Mouse (Mus musculus): ENCODE measurements around the gene Ppfia1. TPM values are rescaled to one million over a fixed set of nuclear protein-coding genes. Genes with fewer than 3 reads are reported as not detected.

Gene Ppfia1
- total RNA-seq, 2 experiments from 2014 or later, result 33.0 to 34.6 TPM

GRCm38 (mm10) chr7:144558552-144558951, 5.0 kb upstream of the Ppfia1 start:
- intact Hi-C loops (cut with DNase I), result no loop called here
- DNase-seq (ENCODE audit: low spot score in 2 of 2), result no peak

GRCm38 (mm10) chr7:144554123-144554472, 569 bp upstream of the Ppfia1 start:
- intact Hi-C loops (cut with DNase I), result no loop called here
- DNase-seq (ENCODE audit: low spot score in 2 of 2), result no peak

GRCm38 (mm10) chr7:144552274-144552673, 1.3 kb downstream of the Ppfia1 start:
- intact Hi-C loops (cut with DNase I), result no loop called here
- no peak for DNase-seq (ENCODE audit: low spot score in 2 of 2)

GRCm38 (mm10) chr7:144550811-144551210, 2.7 kb downstream of the Ppfia1 start:
- DNase-seq (ENCODE audit: low spot score in 2 of 2), result no peak
- intact Hi-C loops (cut with DNase I), result no loop called here

- intact Hi-C loops (cut with DNase I), result no loop called here
- no peak for DNase-seq (ENCODE audit: low spot score in 2 of 2)
These were observed 3.5 kb downstream of the Ppfia1 start for GRCm38 (mm10) chr7:144549904-144550566.

- intact Hi-C loops (cut with DNase I), result no loop called here
- no peak for DNase-seq (ENCODE audit: low spot score in 2 of 2)
These were observed 8.3 kb downstream of the Ppfia1 start for GRCm38 (mm10) chr7:144545231-144545630.

GRCm38 (mm10) chr7:144541351-144541750, 12.2 kb downstream of the Ppfia1 start:
- intact Hi-C loops (cut with DNase I), result no loop called here
- DNase-seq (ENCODE audit: low spot score in 2 of 2), result no peak

GRCm38 (mm10) chr7:144539146-144539545, 14.4 kb downstream of the Ppfia1 start:
- no peak for DNase-seq (ENCODE audit: low spot score in 2 of 2)
- intact Hi-C loops (cut with DNase I), result no loop called here

- intact Hi-C loops (cut with DNase I), result no loop called here
- DNase-seq (ENCODE audit: low spot score in 2 of 2), result no peak
These were observed 15.4 kb downstream of the Ppfia1 start for GRCm38 (mm10) chr7:144538030-144538644.

- intact Hi-C loops (cut with DNase I), result no loop called here
- DNase-seq (ENCODE audit: low spot score in 2 of 2), result no peak
These were observed 17.2 kb downstream of the Ppfia1 start for GRCm38 (mm10) chr7:144536367-144536766.

- intact Hi-C loops (cut with DNase I), result no loop called here
These were observed 18.8 kb downstream of the Ppfia1 start for GRCm38 (mm10) chr7:144534773-144535172.

GRCm38 (mm10) chr7:144531585-144532378, 21.7 kb downstream of the Ppfia1 start:
- DNase-seq (ENCODE audit: low spot score in 2 of 2), result no peak
- intact Hi-C loops (cut with DNase I), result no loop called here

More at GRCm38 (mm10) chr7:144534773-144535172, 18.8 kb downstream of the Ppfia1 start:
- DNase-seq (ENCODE audit: low spot score in 2 of 2), result no peak

GRCm38 (mm10) chr7:144529851-144530250, 23.7 kb downstream of the Ppfia1 start:
- intact Hi-C loops (cut with DNase I), result no loop called here
- peak in 1 of 2 experiments; percentile 31 for DNase-seq (ENCODE audit: low spot score in 2 of 2)

GRCm38 (mm10) chr7:144527723-144528221, 25.8 kb downstream of the Ppfia1 start:
- DNase-seq (ENCODE audit: low spot score in 2 of 2), result no peak

GRCm38 (mm10) chr7:144526649-144527048, 26.9 kb downstream of the Ppfia1 start:
- intact Hi-C loops (cut with DNase I), result no loop called here
- DNase-seq (ENCODE audit: low spot score in 2 of 2), result no peak

More at GRCm38 (mm10) chr7:144527723-144528221, 25.8 kb downstream of the Ppfia1 start:
- intact Hi-C loops (cut with DNase I), result no loop called here

- intact Hi-C loops (cut with DNase I), result no loop called here
- DNase-seq (ENCODE audit: low spot score in 2 of 2), result no peak
These were observed 28.9 kb downstream of the Ppfia1 start for GRCm38 (mm10) chr7:144524427-144525191.

GRCm38 (mm10) chr7:144523415-144523814, 30.1 kb downstream of the Ppfia1 start:
- intact Hi-C loops (cut with DNase I), result no loop called here
- no peak for DNase-seq (ENCODE audit: low spot score in 2 of 2)

GRCm38 (mm10) chr7:144521927-144522326, 31.6 kb downstream of the Ppfia1 start:
- intact Hi-C loops (cut with DNase I), result no loop called here
- DNase-seq (ENCODE audit: low spot score in 2 of 2), result no peak

- intact Hi-C loops (cut with DNase I), result no loop called here
- no peak for DNase-seq (ENCODE audit: low spot score in 2 of 2)
These were observed 33.7 kb downstream of the Ppfia1 start for GRCm38 (mm10) chr7:144519852-144520251.

GRCm38 (mm10) chr7:144516711-144517110, 36.8 kb downstream of the Ppfia1 start:
- intact Hi-C loops (cut with DNase I), result no loop called here
- DNase-seq (ENCODE audit: low spot score in 2 of 2), result no peak

Data from left cerebral cortex, postnatal 14 days (tissue).